Mouse (Mus musculus) heart, embryonic 14.5 days (tissue): ENCODE measurements around the gene Zbtb7b. TPM values are rescaled to one million over a fixed set of nuclear protein-coding genes. Genes with fewer than 3 reads are reported as not detected.

Experiments
- ATAC-seq: fragments of 200-750 bp; cut with Nextera tagmentation; 2 replicates; pipeline ENCODE4 v1.8.0; 2017; ENCODE audit warnings: low read depth, moderate TSS enrichment; ENCODE audit not compliant: insufficient number of reproducible peaks, insufficient read depth, low FRiP score
- H3K27ac ChIP-seq, 2 experiments: fragments of 200-500 bp in 1 of 2; fragments of 300-500 bp in 1 of 2; sonication (generic) in 1 of 2; replicated peaks in 1 of 2; 2 replicates each; pipeline ENCODE4 v1.5.1; 2012 to 2014; ENCODE audit warnings: low read depth in 2 of 2, low read length in 2 of 2, control low read depth in 1 of 2, mild to moderate bottlenecking in 1 of 2, mixed read lengths in 1 of 2; ENCODE audit not compliant: control insufficient read depth in 1 of 2, insufficient read depth in 1 of 2
- H3K27me3 ChIP-seq: fragments of 300-500 bp; sonication (generic); 2 replicates; pipeline ENCODE4 v1.6.1; 2014; ENCODE audit warnings: mild to moderate bottlenecking, low read length, control low read depth; ENCODE audit not compliant: control insufficient read depth, insufficient read depth
- H3K36me3 ChIP-seq: fragments of 300-500 bp; sonication (generic); 2 replicates; pipeline ENCODE4 v1.6.1; 2014; ENCODE audit warnings: mild to moderate bottlenecking, control low read depth, low read length, mixed read lengths; ENCODE audit not compliant: control insufficient read depth, insufficient read depth
- H3K4me1 ChIP-seq, 2 experiments: fragments of 200-500 bp in 1 of 2; fragments of 300-500 bp in 1 of 2; sonication (generic) in 1 of 2; 2 replicates each; pipeline ENCODE4 v1.6.1; 2012 to 2014; ENCODE audit warnings: low read length in 2 of 2, control low read depth in 1 of 2, mixed read lengths in 1 of 2; ENCODE audit not compliant: control insufficient read depth in 2 of 2, insufficient read depth in 2 of 2
- H3K4me2 ChIP-seq: fragments of 300-500 bp; sonication (generic); 2 replicates; pipeline ENCODE4 v1.6.1; 2014; ENCODE audit warnings: mild to moderate bottlenecking, low read length
- H3K4me3 ChIP-seq, 2 experiments: fragments of 200-500 bp in 1 of 2; fragments of 300-500 bp in 1 of 2; sonication (generic) in 1 of 2; 2 replicates each; pipeline ENCODE4 v1.5.1; 2012 to 2014; ENCODE audit warnings: low read length in 2 of 2, mild to moderate bottlenecking in 2 of 2, control low read depth in 1 of 2, low read depth in 1 of 2, moderate library complexity in 1 of 2; ENCODE audit not compliant: control insufficient read depth in 1 of 2, insufficient read depth in 1 of 2
- H3K9ac ChIP-seq: fragments of 300-500 bp; sonication (generic); 2 replicates; pipeline ENCODE4 v1.6.1; 2014; ENCODE audit warnings: mild to moderate bottlenecking, low read length
- H3K9me3 ChIP-seq: fragments of 300-500 bp; sonication (generic); 2 replicates; pipeline ENCODE4 v1.6.1; 2016; ENCODE audit warnings: low read length, control low read depth; ENCODE audit not compliant: control insufficient read depth
- WGBS: fragments of 180-500 bp; shearing (Covaris S2); extraction: QIAGEN DNeasy Blood & Tissue Kit; methylation state at CpG from one replicate; pipeline ENCODE4 v1.1.7; 2014; 5-methylcytosine and 5-hydroxymethylcytosine counted together
- polyA plus RNA-seq: library from polyadenylated mRNA; unstranded; fragments of >200 nt; fragmentation: Nextera tagmentation; extraction: Ambion mirVana; gene quantifications from 2 replicates; pipeline ENCODE4 v1.2.1, GENCODE M21; 2014

The Zbtb7b gene
- polyA plus RNA-seq, 1 experiment from 2014 or later = 1.8 TPM

DNA sequence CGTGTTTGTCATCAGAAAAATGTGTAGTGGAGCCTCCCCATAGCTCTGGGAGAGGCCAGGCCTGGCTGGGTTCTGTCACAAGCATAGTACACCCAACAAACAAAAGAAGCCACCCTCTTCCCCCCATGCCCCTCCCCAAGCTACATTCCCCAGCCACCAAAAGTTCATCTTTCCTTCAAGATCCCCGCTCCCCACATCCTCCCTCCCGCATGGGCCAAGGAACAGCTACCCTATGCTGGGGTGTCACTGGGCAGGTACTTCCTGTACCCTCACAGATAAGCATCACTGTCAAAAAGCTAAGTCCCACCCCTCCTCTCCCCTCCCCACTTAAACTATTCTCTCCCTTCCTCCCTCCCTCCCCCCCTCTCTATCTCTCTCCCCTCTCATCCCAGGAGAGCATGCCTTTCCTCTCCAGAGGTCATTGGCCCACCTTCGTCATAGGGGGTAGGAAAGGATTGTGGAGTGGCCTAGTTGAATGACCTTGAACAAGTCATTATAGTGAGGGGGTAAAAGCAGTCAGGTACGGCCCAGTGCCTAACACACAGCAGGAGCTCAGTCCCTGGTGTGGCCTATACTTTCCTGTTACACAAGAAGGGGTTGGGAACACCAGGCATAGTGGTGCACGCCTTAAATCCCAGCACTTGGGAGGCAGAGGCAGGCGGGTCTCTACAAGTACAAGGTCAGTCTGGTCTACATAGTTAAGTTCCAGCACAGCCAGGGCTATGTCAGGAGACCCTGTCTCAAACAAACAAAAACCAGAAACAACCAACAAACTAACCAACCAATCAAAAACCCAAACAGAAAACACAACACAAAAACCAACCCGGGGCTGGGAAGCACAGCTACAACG is 12.3 kb downstream of the Zbtb7b start:
- Histone ChIP-seq H3K4me3 (no peak overlapping the region), H3K36me3 (peaks cover 23% of the 10 kb centered on the region), H3K27me3 (no peaks in the 10 kb centered on the region), H3K4me2 (no peak overlapping the region), H3K4me1 (peaks cover 5 to 21% of the 10 kb centered on the region in 2 experiments), H3K9ac (no peak overlapping the region), H3K27ac (no peak overlapping the region), H3K9me3 (no peaks in the 10 kb centered on the region)
- 83% methylated on average over 9 of the region's 9 CpGs for WGBS
- ATAC-seq = no peak

DNA sequence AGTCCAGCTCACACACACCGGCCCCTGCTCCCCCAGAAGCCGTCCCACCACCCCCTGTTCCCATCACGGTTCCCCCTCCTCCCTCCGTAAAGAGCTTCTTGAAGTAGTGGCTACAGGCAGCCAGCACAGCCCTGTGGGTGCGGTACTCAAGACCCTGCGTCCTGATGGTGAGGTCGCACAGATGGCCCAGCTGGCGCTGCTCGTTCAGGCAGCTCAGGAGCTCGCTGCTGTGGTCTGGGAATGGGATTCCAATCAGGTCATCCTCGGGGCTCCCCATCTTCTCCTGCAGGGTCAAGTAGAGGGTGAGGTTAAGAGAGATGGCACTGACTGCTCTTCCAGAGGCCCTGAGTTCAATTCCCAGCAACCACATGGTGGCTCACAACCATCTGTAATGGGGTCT is 13.3 kb downstream of the Zbtb7b start:
- 87% methylated on average over 11 of the region's 11 CpGs for WGBS
- Histone ChIP-seq H3K36me3 (peaks cover 23% of the 10 kb centered on the region), H3K9me3 (no peaks in the 10 kb centered on the region), H3K4me1 (peaks cover 5 to 21% of the 10 kb centered on the region in 2 experiments), H3K27me3 (no peaks in the 10 kb centered on the region), H3K27ac (no peak overlapping the region), H3K4me3 (no peak overlapping the region), H3K4me2 (no peak overlapping the region), H3K9ac (no peak overlapping the region)
- no peak for ATAC-seq

DNA sequence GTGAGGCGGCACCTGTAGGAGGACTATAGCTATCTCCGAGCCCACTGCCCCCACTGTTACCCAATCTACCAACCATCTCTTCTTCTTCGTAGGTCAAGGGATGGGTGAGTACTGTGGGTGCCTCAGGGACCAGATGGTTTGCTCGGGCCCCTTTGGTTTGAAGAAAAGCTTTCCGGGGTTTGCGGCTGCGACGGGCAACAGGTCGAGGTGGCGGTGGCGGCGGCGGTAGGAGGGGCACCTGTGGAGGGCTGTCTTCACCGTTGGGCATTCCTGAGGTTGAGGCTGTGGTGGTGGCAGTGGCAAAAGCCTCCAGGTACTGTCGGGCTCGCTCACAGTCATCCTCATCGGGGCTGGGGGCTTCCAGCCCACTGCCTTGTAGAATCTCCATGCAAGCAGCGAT is 13.9 kb downstream of the Zbtb7b start:
- Histone ChIP-seq H3K9me3 (no peaks in the 10 kb centered on the region), H3K4me1 (peaks cover 5 to 21% of the 10 kb centered on the region in 2 experiments), H3K36me3 (peaks cover 23% of the 10 kb centered on the region), H3K9ac (no peak overlapping the region), H3K27ac (no peak overlapping the region), H3K4me2 (no peak overlapping the region), H3K4me3 (no peak overlapping the region), H3K27me3 (no peaks in the 10 kb centered on the region)
- WGBS = 90% methylated on average over 18 of the region's 18 CpGs
- ATAC-seq = no peak

DNA sequence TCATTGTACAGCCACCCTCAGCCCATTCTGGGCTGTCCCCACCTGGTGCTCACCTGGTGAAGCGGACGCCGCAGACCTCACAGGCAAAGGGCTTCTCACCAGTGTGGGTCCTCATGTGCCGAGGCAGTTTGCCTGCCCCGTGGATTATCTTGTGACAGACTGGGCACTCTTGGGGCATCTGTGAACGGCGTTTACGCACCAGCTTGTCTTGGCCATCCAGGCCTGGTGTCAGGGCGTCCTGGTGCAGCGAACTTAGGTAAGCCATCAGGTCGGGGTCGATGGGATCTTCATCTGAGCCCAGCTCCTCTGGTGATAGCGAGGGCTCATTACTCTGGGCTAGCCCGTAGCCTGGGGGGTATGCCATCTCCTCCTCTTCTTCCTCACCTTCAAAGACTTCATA is 14.3 kb downstream of the Zbtb7b start:
- H3K4me3 ChIP-seq = no peak overlapping the region
- peaks cover 23% of the 10 kb centered on the region for H3K36me3 ChIP-seq
- no peak for ATAC-seq
- H3K4me2 ChIP-seq = no peak overlapping the region
- H3K9me3 ChIP-seq = no peaks in the 10 kb centered on the region
- peaks cover 5 to 21% of the 10 kb centered on the region in 2 experiments for H3K4me1 ChIP-seq
- no peak overlapping the region for H3K9ac ChIP-seq
- H3K27ac ChIP-seq = no peak overlapping the region
- WGBS = 94% methylated on average over 14 of the region's 14 CpGs
- no peaks in the 10 kb centered on the region for H3K27me3 ChIP-seq

DNA sequence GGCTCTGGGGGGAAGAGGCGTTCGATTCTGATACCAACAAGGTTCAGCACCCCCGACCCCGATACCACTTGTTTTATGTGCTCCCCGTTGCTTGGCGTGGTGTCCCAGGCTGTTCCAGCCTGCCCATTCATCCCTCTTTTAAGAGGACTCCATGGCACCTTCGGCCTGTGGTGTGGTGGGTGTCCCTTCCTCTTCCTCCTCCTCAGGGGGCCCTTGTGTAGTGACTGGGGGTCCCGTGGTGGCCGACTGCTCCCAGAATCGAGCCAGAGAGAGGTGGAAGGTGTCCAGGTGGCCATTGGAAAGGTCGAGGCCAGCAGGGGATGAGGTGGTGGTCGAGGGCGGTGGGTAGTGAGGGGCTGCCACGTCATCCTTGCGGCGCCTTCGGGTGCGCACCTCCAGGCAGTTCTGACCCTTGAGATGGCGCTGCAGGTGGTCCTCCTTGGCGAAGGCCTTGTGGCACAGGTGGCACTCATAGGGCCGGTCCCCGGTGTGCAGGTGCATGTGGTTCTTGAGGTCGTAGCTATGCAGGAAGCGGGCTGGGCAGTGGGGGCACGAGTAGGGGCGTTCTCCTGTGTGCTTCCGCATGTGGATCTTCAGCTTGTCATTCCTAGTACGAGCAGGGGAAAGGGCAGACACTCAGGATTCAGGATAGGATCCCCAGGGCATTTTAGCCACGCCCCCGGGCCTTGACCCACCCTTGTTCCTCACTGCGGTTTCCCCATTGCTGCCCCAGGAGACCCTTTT is 15.0 kb downstream of the Zbtb7b start:
- no peak overlapping the region for H3K9ac ChIP-seq
- H3K4me2 ChIP-seq = no peak overlapping the region
- no peak overlapping the region for H3K4me3 ChIP-seq
- no peak overlapping the region for H3K27ac ChIP-seq
- no peaks in the 10 kb centered on the region for H3K9me3 ChIP-seq
- no peaks in the 10 kb centered on the region for H3K27me3 ChIP-seq
- WGBS = 88% methylated on average over 31 of the region's 31 CpGs
- ATAC-seq = no peak
- H3K36me3 ChIP-seq = peaks cover 23% of the 10 kb centered on the region
- H3K4me1 ChIP-seq = peaks cover 5 to 16% of the 10 kb centered on the region in 2 experiments

DNA sequence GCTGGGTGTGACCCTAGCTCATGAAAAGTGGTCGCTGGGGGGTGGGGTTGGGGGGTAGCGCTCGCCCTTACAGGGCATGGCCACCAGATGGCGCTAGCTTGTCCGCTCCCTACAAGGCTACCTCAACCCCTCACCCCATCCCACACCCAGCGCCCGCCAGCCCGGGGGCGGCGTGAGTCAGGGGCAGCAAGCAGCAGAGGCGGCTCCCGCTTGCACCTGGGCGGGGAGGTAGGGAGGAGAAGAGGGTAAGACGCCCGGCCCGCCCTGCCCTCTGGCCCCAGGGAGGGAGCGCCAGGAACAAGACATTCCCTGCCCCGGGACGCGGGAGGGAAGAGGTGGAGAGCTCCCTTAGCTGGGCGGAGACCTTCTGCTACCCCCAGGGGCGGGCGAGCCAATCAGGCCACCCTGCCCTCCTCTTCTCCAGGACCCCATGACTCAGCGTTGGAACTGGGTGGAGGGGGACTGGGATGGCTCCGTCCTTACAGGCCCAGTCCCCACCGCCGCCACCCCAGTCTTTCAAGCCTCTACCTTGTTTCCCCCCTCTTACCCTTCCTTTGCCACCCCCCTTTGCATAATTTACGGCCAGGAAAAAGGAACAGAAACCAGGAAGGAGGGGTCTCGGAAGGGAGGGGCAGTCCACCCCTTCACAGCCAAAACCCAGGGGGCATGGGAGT is 16.0 kb downstream of the Zbtb7b start:
- Histone ChIP-seq H3K4me1 (peaks cover 5 to 16% of the 10 kb centered on the region in 2 experiments), H3K9me3 (no peaks in the 10 kb centered on the region), H3K27me3 (no peaks in the 10 kb centered on the region), H3K27ac (no peak overlapping the region), H3K4me3 (peak overlapping the region; percentile 53 to 64), H3K4me2 (peak overlapping the region; percentile 73), H3K36me3 (peaks cover 23% of the 10 kb centered on the region), H3K9ac (peak overlapping the region; percentile 68)
- WGBS = 4% methylated on average over 22 of the region's 29 CpGs
- peak; percentile 82 for ATAC-seq

DNA sequence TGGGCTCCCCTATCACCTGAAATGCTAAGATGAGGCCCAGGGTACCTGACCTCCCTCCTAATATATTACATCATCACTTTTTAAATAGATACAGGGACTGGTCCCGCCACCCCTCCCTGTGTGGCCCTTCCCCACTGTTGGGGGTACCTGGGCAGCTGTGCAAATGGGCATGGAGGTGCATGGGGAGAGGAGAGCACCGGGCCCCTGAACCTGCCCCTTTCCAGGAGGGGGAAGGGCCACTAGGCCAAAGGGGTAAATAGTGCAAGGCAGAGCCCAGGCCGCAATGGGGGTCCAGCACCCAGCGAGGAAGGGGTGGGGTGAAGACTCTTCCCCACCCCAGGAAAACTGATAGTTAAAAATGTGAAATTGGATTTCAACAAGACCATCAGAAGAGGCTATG is 16.7 kb downstream of the Zbtb7b start:
- no peak overlapping the region for H3K9ac ChIP-seq
- H3K27ac ChIP-seq = no peak overlapping the region
- H3K4me2 ChIP-seq = peak overlapping the region; percentile 73
- H3K9me3 ChIP-seq = no peaks in the 10 kb centered on the region
- H3K36me3 ChIP-seq = peaks cover 23% of the 10 kb centered on the region
- H3K4me3 ChIP-seq = peak overlapping the region in 1 of 2 experiments; percentile 53; a peak in 2 of 4 replicates
- WGBS = 64% methylated on average over 4 of the region's 4 CpGs
- H3K4me1 ChIP-seq = peaks cover 5 to 16% of the 10 kb centered on the region in 2 experiments
- ATAC-seq = peak; percentile 0; the same call in 1 of the 2 replicates
- no peaks in the 10 kb centered on the region for H3K27me3 ChIP-seq
